Mouse (Mus musculus): Measurements from ENCODE around the gene Il17ra.

DNA sequence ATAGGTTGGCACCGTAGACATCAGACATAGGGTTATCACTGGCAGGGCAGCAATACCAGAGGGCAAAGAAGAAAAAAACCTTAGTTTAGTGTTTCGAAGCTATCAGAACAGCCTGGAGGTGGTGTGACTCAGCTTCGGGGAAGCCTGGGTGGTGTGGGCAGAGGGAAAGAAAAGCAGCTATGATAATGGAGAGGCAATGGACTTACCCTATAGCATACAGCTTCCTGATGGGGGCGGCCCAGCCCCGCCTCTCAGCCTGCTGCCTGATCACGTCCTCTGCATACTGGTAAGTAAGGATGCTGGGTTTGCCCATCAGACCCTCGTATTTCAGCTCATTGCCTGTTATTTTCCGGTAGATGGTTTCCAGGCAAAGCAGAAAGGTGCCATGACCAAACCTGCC, 47.4 kb downstream of the Il17ra start:
- no peak for TF ChIP-seq CTCF (IDR thresholded peaks at IDR 0.05)
- no peak for TF ChIP-seq EP300 (IDR thresholded peaks at IDR 0.05)
